12 mouse cellular contexts compared by ENCODE assay signal in genomic region chr16:44695214-44695858, GRCm38 (mm10). TPM values are rescaled to one million over a fixed set of nuclear protein-coding genes. Genes with fewer than 3 reads are reported as not detected.
A peak's percentile ranks its signal among the peaks of the same experiment; 100 is the strongest.
DNase-seq lines count a peak whose midpoint lies in the region; ATAC-seq lines count a peak whose summit lies in the region.
"Had no signal": no experiment of that assay in that cellular context is flagged by ENCODE, and none has a peak within 500 bp of the region (broad histone marks: within the 10 kb centered on the region; RNA-seq: fewer than 3 reads in every experiment).

No protein-coding gene starts in this region.

- H3K4me1 ChIP-seq in heart, embryonic 11.5 days (ENCODE audit: control insufficient read depth, insufficient read depth, low read length): 0 out of 2 replicates have a peak, but pooled peaks cover 4% of the 10 kb centered on the region
- peaks cover 15% of the 10 kb centered on the region for H3K4me1 ChIP-seq in kidney, embryonic 16.5 days (ENCODE audit: insufficient read depth, low read length)
- H3K4me1 ChIP-seq in embryonic facial prominence, embryonic 12.5 days: peaks cover 19% of the 10 kb centered on the region
- peaks cover 41% of the 10 kb centered on the region for H3K4me1 ChIP-seq in limb, embryonic 12.5 days (replicated peaks)

- no peak overlapping the region for H3K4me3 ChIP-seq in heart, embryonic 11.5 days (ENCODE audit: low read depth, low read length)
- H3K4me3 ChIP-seq in kidney, embryonic 16.5 days (ENCODE audit: low read length): no peak overlapping the region
- H3K4me3 ChIP-seq in embryonic facial prominence, embryonic 12.5 days: no peak overlapping the region
- H3K4me3 ChIP-seq in limb, embryonic 12.5 days (replicated peaks): no peak overlapping the region
- H3K4me3 ChIP-seq: megakaryocyte, embryonic 14.5 days had no signal

- DNase-seq in heart, adult 11 months: no peak
- DNase-seq in kidney, adult 11 months: no peak
- no peak for DNase-seq in layer of hippocampus, postnatal 36 days
- DNase-seq in left cerebral cortex, postnatal 10 days (ENCODE audit: extremely low spot score in 1 of 2, low spot score in 2 of 2): no peak
- DNase-seq: adrenal gland, postnatal 10 days; right cerebral cortex, adult 18-20 months had no signal

- H3K27me3 ChIP-seq in heart, embryonic 11.5 days (ENCODE audit: control insufficient read depth, insufficient read depth, low read length): no peaks in the 10 kb centered on the region
- no peaks in the 10 kb centered on the region for H3K27me3 ChIP-seq in kidney, embryonic 16.5 days (ENCODE audit: insufficient read depth, low read length)
- no peaks in the 10 kb centered on the region for H3K27me3 ChIP-seq in embryonic facial prominence, embryonic 12.5 days
- no peaks in the 10 kb centered on the region for H3K27me3 ChIP-seq in limb, embryonic 12.5 days

- intact Hi-C loops in left cerebral cortex, postnatal 10 days (cut with DNase I): no loop called here

- no peaks in the 10 kb centered on the region for H3K9me3 ChIP-seq in heart, embryonic 11.5 days (replicated peaks; ENCODE audit: control insufficient read depth, low read length)
- no peaks in the 10 kb centered on the region for H3K9me3 ChIP-seq in kidney, embryonic 16.5 days (ENCODE audit: low read length)
- no peaks in the 10 kb centered on the region for H3K9me3 ChIP-seq in embryonic facial prominence, embryonic 12.5 days
- H3K9me3 ChIP-seq in limb, embryonic 12.5 days: no peaks in the 10 kb centered on the region
- H3K9me3 ChIP-seq: megakaryocyte, embryonic 14.5 days had no signal

- no peak overlapping the region for H3K4me2 ChIP-seq in heart, embryonic 11.5 days
- no peak overlapping the region for H3K4me2 ChIP-seq in kidney, embryonic 16.5 days (replicated peaks; ENCODE audit: low read depth, low read length)
- H3K4me2 ChIP-seq in embryonic facial prominence, embryonic 12.5 days (replicated peaks): no peak overlapping the region
- H3K4me2 ChIP-seq in limb, embryonic 12.5 days: no peak overlapping the region; the same call in 1 of the 2 replicates
- H3K4me2 ChIP-seq: liver, embryonic 11.5 days had no signal

- no peak for ATAC-seq in heart, embryonic 11.5 days (replicated peaks; ENCODE audit: insufficient number of reproducible peaks, low FRiP score, low TSS enrichment)
- ATAC-seq in kidney, embryonic 16.5 days (ENCODE audit: low FRiP score, low TSS enrichment): peak; percentile 55
- ATAC-seq in embryonic facial prominence, embryonic 12.5 days (ENCODE audit: insufficient number of reproducible peaks, insufficient read depth, low FRiP score, low TSS enrichment): no peak; the same call in 1 of the 2 replicates
- no peak; the same call in 1 of the 2 replicates for ATAC-seq in limb, embryonic 12.5 days (ENCODE audit: insufficient number of reproducible peaks, insufficient read depth, low FRiP score, low TSS enrichment, low read depth)

- H3K27ac ChIP-seq in heart, embryonic 11.5 days (ENCODE audit: low read depth, low read length): peak overlapping the region; percentile 50; the same call in 1 of the 2 replicates
- peak overlapping the region; percentile 84 for H3K27ac ChIP-seq in kidney, embryonic 16.5 days (ENCODE audit: low read length)
- H3K27ac ChIP-seq in embryonic facial prominence, embryonic 12.5 days: peak overlapping the region; percentile 77; the same call in 1 of the 2 replicates
- H3K27ac ChIP-seq in limb, embryonic 12.5 days: peak overlapping the region; percentile 92

- 67% methylated on average over 8 of the region's 8 CpGs for WGBS in heart, embryonic 11.5 days (ENCODE audit: insufficient replicate concordance)
- 50% methylated on average over 8 of the region's 8 CpGs for WGBS in kidney, embryonic 16.5 days
- 67% methylated on average over 8 of the region's 8 CpGs for WGBS in embryonic facial prominence, embryonic 12.5 days
- 68% methylated on average over 8 of the region's 8 CpGs for WGBS in limb, embryonic 12.5 days

- no peak overlapping the region for H3K9ac ChIP-seq in heart, embryonic 11.5 days (ENCODE audit: low read depth, low read length)
- H3K9ac ChIP-seq in kidney, embryonic 16.5 days (replicated peaks; ENCODE audit: low read length): no peak overlapping the region
- H3K9ac ChIP-seq in embryonic facial prominence, embryonic 12.5 days: no peak overlapping the region
- no peak overlapping the region for H3K9ac ChIP-seq in limb, embryonic 12.5 days (replicated peaks)

- H3K36me3 ChIP-seq in heart, embryonic 11.5 days (ENCODE audit: control insufficient read depth, insufficient read depth, low read length): no peaks in the 10 kb centered on the region
- H3K36me3 ChIP-seq in kidney, embryonic 16.5 days (ENCODE audit: insufficient read depth, low read length): no peaks in the 10 kb centered on the region
- H3K36me3 ChIP-seq in embryonic facial prominence, embryonic 12.5 days: no peaks in the 10 kb centered on the region
- no peaks in the 10 kb centered on the region for H3K36me3 ChIP-seq in limb, embryonic 12.5 days

RNA-seq across cellular contexts. Expression of gene Nepro, which starts 28.8 kb away (rescaled TPM):
- polyA plus RNA-seq in heart, embryonic 11.5 days (2014; fragmentation: Nextera tagmentation; extraction: Ambion mirVana): 7.0 and 7.4 TPM in 2 replicates
- polyA plus RNA-seq in kidney, embryonic 16.5 days (2015; fragmentation: Nextera tagmentation; extraction: Ambion mirVana): 8.6 and 9.5 TPM in 2 replicates
- 12.6 and 12.9 TPM in 2 replicates for polyA plus RNA-seq in embryonic facial prominence, embryonic 12.5 days (2016; fragmentation: Nextera tagmentation; extraction: Ambion mirVana)
- polyA plus RNA-seq in limb, embryonic 12.5 days (2016; fragmentation: Nextera tagmentation; extraction: Ambion mirVana): 11.7 and 12.8 TPM in 2 replicates
- 1 to 10 TPM; 5.4 to 6.0 TPM for total RNA-seq in layer of hippocampus, postnatal 36 days (2021)
- 1 to 10 TPM; 4.4 to 5.7 TPM for total RNA-seq in left cerebral cortex, postnatal 10 days (2021)

RNA-seq across cellular contexts. Expression of gene Gtpbp8, which starts 50.8 kb away (rescaled TPM):
- polyA plus RNA-seq in heart, embryonic 11.5 days (2014; fragmentation: Nextera tagmentation; extraction: Ambion mirVana): 22.2 and 24.8 TPM in 2 replicates
- 28.9 and 29.1 TPM in 2 replicates for polyA plus RNA-seq in kidney, embryonic 16.5 days (2015; fragmentation: Nextera tagmentation; extraction: Ambion mirVana)
- 28.0 and 33.5 TPM in 2 replicates for polyA plus RNA-seq in embryonic facial prominence, embryonic 12.5 days (2016; fragmentation: Nextera tagmentation; extraction: Ambion mirVana)
- 29.0 and 30.2 TPM in 2 replicates for polyA plus RNA-seq in limb, embryonic 12.5 days (2016; fragmentation: Nextera tagmentation; extraction: Ambion mirVana)
- total RNA-seq in layer of hippocampus, postnatal 36 days (2021): 10 to 100 TPM; 24.7 to 25.1 TPM
- 10 to 100 TPM; 25.6 to 25.9 TPM for total RNA-seq in left cerebral cortex, postnatal 10 days (2021)
